Mouse (Mus musculus) left cerebral cortex, postnatal 36 days (tissue): ENCODE data around the gene Guk1. TPM values are rescaled to one million over a fixed set of nuclear protein-coding genes. Genes with fewer than 3 reads are reported as not detected.
"Not testable (repeated sequence)": the region's sequence is repeated elsewhere in the genome, so short reads cannot be mapped to it uniquely, and the experiment has no call there.

ENCODE experiments used
- DNase-seq, 2 experiments: peaks; one replicate each; pipeline ENCODE4 v3.0.0; 2021 to 2022; ENCODE audit warnings: low spot score in 2 of 2, mixed read lengths in 1 of 2
- intact Hi-C: fragments of 180-260 bp; cut with DNase I; formaldehyde crosslinking; loops from one replicate; pipeline ENCODE4 v1.15.1; 2025
- total RNA-seq, 2 experiments: library from RNA; stranded (reverse); gene quantifications; 2 replicates each; pipeline ENCODE4 v1.2.3; 2021

Guk1 gene
- total RNA-seq, 2 experiments from 2014 or later = 128 to 152 TPM

GRCm38 (mm10) chr11:59212892-59213494, 21.0 kb upstream of the Guk1 start:
- intact Hi-C loops = no loop called here
- DNase-seq = no peak

- DNase-seq, intact Hi-C loops: not testable (repeated sequence)
Measured at GRCm38 (mm10) chr11:59212320-59212719, 20.3 kb upstream of the Guk1 start.

GRCm38 (mm10) chr11:59211561-59211960, 19.5 kb upstream of the Guk1 start:
- intact Hi-C loops, DNase-seq: not testable (repeated sequence)

GRCm38 (mm10) chr11:59210020-59210419, 18.0 kb upstream of the Guk1 start:
- DNase-seq = no peak
- intact Hi-C loops = no loop called here

GRCm38 (mm10) chr11:59209580-59209979, 17.6 kb upstream of the Guk1 start:
- DNase-seq = no peak
- intact Hi-C loops = loop anchor here (2.0 kb wide), 1 partner anchor 17 kb away; no protein-coding TSS in a partner anchor

- intact Hi-C loops = loop anchor here (2.0 kb wide), 1 partner anchor 18 kb away; no protein-coding TSS in a partner anchor
- peak in 1 of 2 experiments; percentile 65 for DNase-seq
Measured at GRCm38 (mm10) chr11:59209003-59209441, 17.0 kb upstream of the Guk1 start.

- intact Hi-C loops = loop anchor here (2.0 kb wide), 1 partner anchor 19 kb away; no protein-coding TSS in a partner anchor
- DNase-seq = peak; percentile 95 to 97
Measured at GRCm38 (mm10) chr11:59208153-59208831, 16.3 kb upstream of the Guk1 start, which contains the start of gene 2310033P09Rik. Gene 2310033P09Rik, plus strand, starts transcription at chr11:59208321.

GRCm38 (mm10) chr11:59202081-59202995, 10.3 kb upstream of the Guk1 start, which contains the start of gene Mrpl55:
Gene Mrpl55, plus strand, starts transcription at chr11:59202486.
- intact Hi-C loops = no loop called here
- DNase-seq = peak; percentile 92

- no peak for DNase-seq
- intact Hi-C loops = no loop called here
Measured at GRCm38 (mm10) chr11:59201216-59202002, 9.4 kb upstream of the Guk1 start.

GRCm38 (mm10) chr11:59196230-59196629, 4.2 kb upstream of the Guk1 start:
- intact Hi-C loops = no loop called here
- no peak for DNase-seq

GRCm38 (mm10) chr11:59191231-59192058, 567 bp downstream of the Guk1 start:
- intact Hi-C loops = loop anchor here (5.0 kb wide), 1 partner anchor 209 kb away; no protein-coding TSS in a partner anchor
- DNase-seq = peak; percentile 92 to 95

GRCm38 (mm10) chr11:59187706-59188105, 4.3 kb downstream of the Guk1 start:
- intact Hi-C loops = no loop called here
- no peak for DNase-seq

- intact Hi-C loops = no loop called here
- DNase-seq = no peak
Measured at GRCm38 (mm10) chr11:59185490-59185889, 6.5 kb downstream of the Guk1 start.

- intact Hi-C loops = loop anchor here (5.0 kb wide), 1 partner anchor 87 kb away; no protein-coding TSS in a partner anchor
Measured at GRCm38 (mm10) chr11:59183821-59184220, 8.2 kb downstream of the Guk1 start.

GRCm38 (mm10) chr11:59182864-59183331, 9.1 kb downstream of the Guk1 start, which contains the start of gene Gjc2:
Gene Gjc2, minus strand, starts transcription at chr11:59183213.
- DNase-seq = peak in 1 of 2 experiments; percentile 43
- intact Hi-C loops = loop anchor here (5.0 kb wide), 1 partner anchor 86 kb away; no protein-coding TSS in a partner anchor

More at GRCm38 (mm10) chr11:59183821-59184220, 8.2 kb downstream of the Guk1 start:
- DNase-seq = peak in 1 of 2 experiments; percentile 52

GRCm38 (mm10) chr11:59176921-59177320, 15.1 kb downstream of the Guk1 start:
- DNase-seq = no peak
- intact Hi-C loops = no loop called here

- DNase-seq = no peak
- intact Hi-C loops = no loop called here
Measured at GRCm38 (mm10) chr11:59176475-59176874, 15.5 kb downstream of the Guk1 start.
